Mouse (Mus musculus) C2C12 (cell line): Measurements from ENCODE around the gene Antxr1.

Source experiments
- CTCF ChIP-seq: IDR thresholded peaks from one replicate; pipeline ENCODE4 v1.5.1; 2011; ENCODE audit not compliant: control insufficient read depth, insufficient read depth, insufficient read length
- FOSL1 ChIP-seq: IDR thresholded peaks from one replicate; pipeline ENCODE4 v1.8.0; 2011; ENCODE audit warnings: mild to moderate bottlenecking, low read length; ENCODE audit not compliant: poor library complexity, insufficient read depth, severe bottlenecking
- MAX ChIP-seq: IDR thresholded peaks from one replicate; pipeline ENCODE4 v1.6.1; 2011; ENCODE audit warnings: mild to moderate bottlenecking, control low read depth
- MYOD1 ChIP-seq: IDR thresholded peaks from one replicate; pipeline ENCODE4 v1.6.1; 2011; ENCODE audit warnings: low read depth; ENCODE audit not compliant: control insufficient read depth, insufficient read length
- USF1 ChIP-seq: IDR thresholded peaks from one replicate; pipeline ENCODE4 v1.6.1; 2011; ENCODE audit warnings: low read depth, mild to moderate bottlenecking, control low read depth, moderate library complexity

GRCm38 (mm10) chr6:87332380-87332779 lies 3.2 kb downstream of the Antxr1 start:
- no peak for TF ChIP-seq CTCF
- TF ChIP-seq USF1: no peak
- no peak for TF ChIP-seq FOSL1
- TF ChIP-seq MAX: no peak
- no peak for TF ChIP-seq MYOD1
